Mouse (Mus musculus) adrenal gland, postnatal 10 days (tissue): ENCODE measurements around the gene Fam209. TPM values are rescaled to one million over a fixed set of nuclear protein-coding genes. Genes with fewer than 3 reads are reported as not detected.

Source experiments
- total RNA-seq, 2 experiments: library from RNA; stranded (reverse); gene quantifications; 2 replicates each; pipeline ENCODE4 v1.2.3; 2021

The Fam209 gene
- total RNA-seq, 2 experiments from 2014 or later: 0.39 to 0.45 TPM

Other genes with a start within 250 kb of the Fam209 start
- gene Mc3r, start 224.0 kb upstream of the Fam209 start, total RNA-seq: not detected
- 10 to 100 TPM; 24.2 to 39.4 TPM for gene Fam210b, start 127.0 kb upstream of the Fam209 start, total RNA-seq
- gene Aurka, start 102.0 kb upstream of the Fam209 start, total RNA-seq: 10 to 100 TPM; 11.5 to 14.4 TPM
- gene Cstf1, start 101.8 kb upstream of the Fam209 start, total RNA-seq: 10 to 100 TPM; 28.1 to 32.2 TPM
- under 1 TPM; 0.36 to 0.45 TPM for gene Cass4, start 78.7 kb upstream of the Fam209 start, total RNA-seq
- 10 to 100 TPM; 69.2 to 71.5 TPM for gene Rtf2, start 32.0 kb upstream of the Fam209 start, total RNA-seq
- gene Gcnt7, start 13.9 kb upstream of the Fam209 start, total RNA-seq: not detected
- not detected for gene Tfap2c, start 77.1 kb downstream of the Fam209 start, total RNA-seq